Mouse (Mus musculus) hindbrain, embryonic 10.5 days (tissue): ENCODE results near the gene Osm. TPM values are rescaled to one million over a fixed set of nuclear protein-coding genes. Genes with fewer than 3 reads are reported as not detected.
A peak's percentile ranks its signal among the peaks of the same experiment; 100 is the strongest.

Experiments used
- DNase-seq: peaks from one replicate; pipeline ENCODE4 v3.0.0-alpha.2; 2017; ENCODE audit warnings: low spot score
- H3K27ac ChIP-seq: fragments of 300-500 bp; sonication (generic); 2 replicates; pipeline ENCODE4 v1.5.1; 2016; ENCODE audit warnings: mild to moderate bottlenecking, moderate library complexity
- H3K27me3 ChIP-seq: fragments of 300-500 bp; sonication (generic); 2 replicates; pipeline ENCODE4 v1.6.1; 2016; ENCODE audit warnings: mild to moderate bottlenecking; ENCODE audit not compliant: poor library complexity, insufficient read depth, severe bottlenecking
- H3K36me3 ChIP-seq: fragments of 300-500 bp; sonication (generic); 2 replicates; pipeline ENCODE4 v1.6.1; 2016; ENCODE audit warnings: mild to moderate bottlenecking, moderate library complexity
- H3K4me1 ChIP-seq: fragments of 300-500 bp; sonication (generic); replicated peaks from 2 replicates; pipeline ENCODE4 v1.6.1; 2016; ENCODE audit warnings: mild to moderate bottlenecking
- H3K4me3 ChIP-seq: fragments of 300-500 bp; sonication (generic); 2 replicates; pipeline ENCODE4 v1.5.1; 2016; ENCODE audit warnings: mild to moderate bottlenecking, moderate library complexity
- H3K9me3 ChIP-seq: fragments of 300-500 bp; sonication (generic); 2 replicates; pipeline ENCODE4 v1.6.1; 2016; ENCODE audit warnings: mild to moderate bottlenecking, moderate library complexity
- WGBS: fragments of 180-500 bp; shearing (Covaris S2); methylation state at CpG from one replicate; pipeline ENCODE4 v1.1.7; 2016; 5-methylcytosine and 5-hydroxymethylcytosine counted together
- polyA plus RNA-seq: library from polyadenylated mRNA; unstranded; fragments of >200 nt; fragmentation: Nextera tagmentation; extraction: Ambion mirVana; gene quantifications from 2 replicates; pipeline ENCODE4 v1.2.1, GENCODE M21; 2016

Osm gene
- polyA plus RNA-seq, 1 experiment from 2014 or later: 0.09 TPM

DNA sequence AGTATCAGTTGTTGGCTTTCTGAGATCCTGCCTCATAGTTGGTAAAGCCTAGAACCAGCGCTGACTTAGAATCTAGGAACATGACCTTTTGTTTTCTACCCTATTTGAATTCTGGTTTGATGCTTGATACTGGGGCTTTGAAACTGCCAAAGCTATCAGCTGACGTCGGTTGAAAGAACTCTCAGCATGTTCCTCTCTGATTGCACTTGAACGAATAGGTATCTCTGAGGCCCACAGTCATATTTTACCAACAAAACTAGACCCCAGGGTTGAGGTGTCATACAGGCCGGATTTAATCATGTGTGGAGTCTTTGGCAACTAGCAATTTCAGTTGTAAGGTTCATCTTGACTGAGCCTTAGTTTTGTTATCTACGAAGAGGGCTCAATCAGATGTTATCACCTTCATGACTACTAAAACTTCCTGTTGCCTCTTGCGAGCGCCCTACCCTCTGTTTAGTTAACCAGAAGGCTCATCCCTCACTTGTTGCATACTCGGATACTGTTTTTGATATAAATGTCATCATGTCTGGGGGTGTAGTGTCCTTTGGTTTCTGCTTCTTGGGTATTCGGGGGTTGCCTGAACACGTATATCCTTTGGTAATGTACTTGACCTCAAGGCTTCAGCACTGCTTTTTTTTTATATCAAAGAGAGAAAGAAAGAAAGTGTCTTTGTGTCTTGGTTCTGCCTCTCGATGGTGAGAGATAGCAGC is 33.1 kb upstream of the Osm start:
- peaks cover 29% of the 10 kb centered on the region for H3K36me3 ChIP-seq
- peaks cover 7% of the 10 kb centered on the region; the same call in 1 of the 2 replicates for H3K4me1 ChIP-seq
- 87% methylated on average over 12 of the region's 12 CpGs for WGBS
- H3K27ac ChIP-seq: no peak overlapping the region
- H3K9me3 ChIP-seq: no peaks in the 10 kb centered on the region
- no peak for DNase-seq
- no peak overlapping the region for H3K4me3 ChIP-seq
- H3K27me3 ChIP-seq: no peaks in the 10 kb centered on the region

DNA sequence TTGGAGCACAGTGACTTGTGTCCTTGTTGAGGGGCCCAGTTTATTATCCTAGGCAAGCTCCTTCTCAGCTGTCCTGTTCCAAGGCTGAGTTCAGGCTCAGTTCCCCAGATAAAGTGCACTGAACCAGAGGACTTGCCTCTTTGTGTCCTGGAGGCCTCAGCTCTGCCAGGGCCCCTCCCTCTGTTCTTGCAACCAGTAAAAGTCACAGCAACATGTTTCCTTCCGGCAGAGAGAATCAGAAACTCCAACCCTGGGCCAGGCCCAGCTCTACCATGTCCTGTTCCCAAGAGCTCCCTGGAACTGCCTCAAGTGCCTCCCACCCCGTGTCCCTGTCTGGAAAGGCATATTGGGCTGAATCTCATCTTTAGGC is 32.5 kb upstream of the Osm start:
- no peak for DNase-seq
- peaks cover 7% of the 10 kb centered on the region; the same call in 1 of the 2 replicates for H3K4me1 ChIP-seq
- H3K4me3 ChIP-seq: no peak overlapping the region
- peaks cover 35% of the 10 kb centered on the region for H3K36me3 ChIP-seq
- H3K9me3 ChIP-seq: no peaks in the 10 kb centered on the region
- H3K27ac ChIP-seq: no peak overlapping the region
- H3K27me3 ChIP-seq: no peaks in the 10 kb centered on the region
- WGBS: 65% methylated on average over 2 of the region's 2 CpGs

DNA sequence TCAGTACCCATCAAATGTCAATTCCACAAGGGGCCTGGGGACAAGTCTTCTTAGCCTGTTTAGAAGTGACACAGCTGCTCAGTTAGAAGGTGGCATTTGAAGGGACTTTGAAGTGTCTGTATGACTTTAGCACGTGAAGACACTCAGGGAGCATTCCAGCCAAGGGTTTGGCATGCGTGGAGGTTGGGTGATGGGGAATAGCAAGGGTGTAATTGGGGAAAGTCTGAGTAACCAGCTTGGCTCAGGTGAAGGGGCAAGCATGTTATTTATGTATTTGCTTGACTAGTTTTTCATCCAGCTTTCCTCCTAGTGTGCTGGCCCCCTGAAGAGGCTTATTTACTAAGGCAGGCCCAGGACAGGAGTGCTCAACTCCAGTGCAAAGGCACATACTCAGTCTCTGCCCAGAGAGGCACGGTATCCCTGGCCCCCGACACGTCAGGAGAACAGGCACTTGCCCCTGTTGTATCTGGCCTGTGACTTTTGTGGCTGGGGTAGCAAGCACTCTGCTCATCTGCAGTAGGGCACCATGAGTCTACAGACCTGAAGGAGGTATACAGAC is 31.0 kb upstream of the Osm start:
- no peak overlapping the region for H3K27ac ChIP-seq
- H3K27me3 ChIP-seq: no peaks in the 10 kb centered on the region
- H3K4me1 ChIP-seq: peaks cover 7% of the 10 kb centered on the region; the same call in 1 of the 2 replicates
- peaks cover 48% of the 10 kb centered on the region for H3K36me3 ChIP-seq
- H3K4me3 ChIP-seq: no peak overlapping the region
- 90% methylated on average over 5 of the region's 5 CpGs for WGBS
- H3K9me3 ChIP-seq: no peaks in the 10 kb centered on the region
- DNase-seq: no peak

DNA sequence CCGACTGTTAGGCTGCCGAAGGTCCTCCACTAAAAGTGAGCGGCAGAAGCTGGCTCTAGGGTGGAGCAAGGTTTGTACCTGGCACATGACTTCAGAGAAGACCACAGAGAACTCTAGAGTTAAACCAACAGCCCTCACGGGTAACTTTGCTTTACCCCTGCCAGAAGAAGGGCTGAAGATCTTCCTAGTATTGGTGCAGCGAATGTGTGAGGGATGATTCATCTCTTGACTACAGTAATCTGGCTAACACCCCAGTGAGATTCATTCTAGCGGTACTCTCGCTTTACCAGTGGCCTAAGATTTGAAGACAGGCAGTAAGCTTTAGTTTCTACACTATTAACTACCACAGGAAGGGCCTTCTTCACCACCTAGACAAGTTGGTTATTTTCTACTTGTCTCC is 30.3 kb upstream of the Osm start:
- DNase-seq: no peak
- peaks cover 56% of the 10 kb centered on the region for H3K36me3 ChIP-seq
- no peak overlapping the region for H3K27ac ChIP-seq
- H3K4me3 ChIP-seq: no peak overlapping the region
- no peaks in the 10 kb centered on the region for H3K27me3 ChIP-seq
- WGBS: 90% methylated on average over 7 of the region's 7 CpGs
- H3K4me1 ChIP-seq: peaks cover 7% of the 10 kb centered on the region; the same call in 1 of the 2 replicates
- H3K9me3 ChIP-seq: no peaks in the 10 kb centered on the region

DNA sequence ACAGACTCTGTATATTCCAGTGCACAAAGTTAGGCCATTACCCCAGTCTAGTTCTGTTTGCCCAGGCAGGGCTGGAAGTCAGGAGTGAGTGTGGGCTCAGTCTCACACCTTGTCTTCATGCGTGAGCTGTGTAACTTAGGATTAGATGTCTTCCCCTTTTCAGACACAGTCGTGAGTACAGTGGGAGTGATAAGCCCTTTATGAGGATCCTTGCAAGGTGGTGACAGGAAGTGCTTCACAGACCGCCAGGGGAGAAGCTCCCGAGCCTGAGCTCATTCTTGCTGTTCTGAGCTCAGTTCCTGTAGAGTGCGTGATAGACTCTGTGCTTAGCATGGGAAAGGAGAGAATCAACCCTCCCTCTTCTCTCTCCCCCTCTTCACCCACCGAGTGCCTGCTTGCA is 29.7 kb upstream of the Osm start:
- peaks cover 61% of the 10 kb centered on the region for H3K36me3 ChIP-seq
- no peaks in the 10 kb centered on the region for H3K9me3 ChIP-seq
- no peak overlapping the region for H3K27ac ChIP-seq
- 90% methylated on average over 6 of the region's 6 CpGs for WGBS
- no peak overlapping the region for H3K4me3 ChIP-seq
- peaks cover 7% of the 10 kb centered on the region; the same call in 1 of the 2 replicates for H3K4me1 ChIP-seq
- no peaks in the 10 kb centered on the region for H3K27me3 ChIP-seq
- no peak for DNase-seq

DNA sequence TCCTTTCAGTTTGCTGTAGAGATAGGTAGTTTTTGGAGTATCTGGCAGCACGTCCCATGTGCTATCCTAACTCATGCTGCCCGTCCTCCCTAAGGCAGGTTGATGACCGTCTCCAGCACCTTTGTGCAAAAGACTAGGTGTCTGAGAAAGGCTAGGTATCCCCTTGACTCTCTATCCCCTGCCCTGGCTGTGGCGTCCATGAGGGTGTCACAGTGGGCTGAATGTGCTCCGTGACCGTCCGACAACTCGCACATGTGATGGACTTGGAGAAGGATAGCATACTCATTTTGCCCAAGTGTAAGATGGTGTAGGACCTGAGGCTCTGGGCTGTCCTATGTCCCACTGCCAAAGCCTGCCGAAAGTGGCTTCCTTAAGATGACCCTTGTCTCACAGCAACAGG is 28.6 kb upstream of the Osm start:
- no peak overlapping the region for H3K4me3 ChIP-seq
- WGBS: 89% methylated on average over 9 of the region's 9 CpGs
- no peak overlapping the region for H3K27ac ChIP-seq
- H3K36me3 ChIP-seq: peaks cover 72% of the 10 kb centered on the region
- peaks cover 7% of the 10 kb centered on the region; the same call in 1 of the 2 replicates for H3K4me1 ChIP-seq
- H3K27me3 ChIP-seq: no peaks in the 10 kb centered on the region
- H3K9me3 ChIP-seq: no peaks in the 10 kb centered on the region
- no peak for DNase-seq

DNA sequence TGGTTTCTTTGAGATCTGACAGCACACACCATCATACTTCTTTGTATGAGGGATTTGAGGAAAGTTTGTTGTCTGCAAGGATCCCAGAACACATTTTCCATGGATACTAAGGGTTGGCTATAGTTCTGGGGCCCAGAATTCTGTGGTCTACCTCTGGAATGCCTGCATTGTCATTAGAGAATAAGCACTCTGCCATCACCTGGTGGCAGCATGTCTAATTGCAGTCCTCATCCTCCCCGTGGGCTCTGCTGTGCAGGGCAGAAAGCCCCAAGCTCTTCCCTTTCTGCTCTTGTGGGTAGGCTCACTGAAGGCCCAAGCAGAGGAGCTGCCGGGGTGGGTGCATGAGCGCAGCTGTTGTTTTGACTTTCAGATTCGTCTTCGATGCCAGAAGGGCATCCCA is 26.7 kb upstream of the Osm start:
- Histone ChIP-seq H3K27ac (no peak overlapping the region), H3K4me1 (no peaks in the 10 kb centered on the region), H3K9me3 (no peaks in the 10 kb centered on the region), H3K27me3 (no peaks in the 10 kb centered on the region), H3K36me3 (peaks cover 91% of the 10 kb centered on the region), H3K4me3 (no peak overlapping the region)
- DNase-seq: no peak
- WGBS: 77% methylated on average over 5 of the region's 5 CpGs

DNA sequence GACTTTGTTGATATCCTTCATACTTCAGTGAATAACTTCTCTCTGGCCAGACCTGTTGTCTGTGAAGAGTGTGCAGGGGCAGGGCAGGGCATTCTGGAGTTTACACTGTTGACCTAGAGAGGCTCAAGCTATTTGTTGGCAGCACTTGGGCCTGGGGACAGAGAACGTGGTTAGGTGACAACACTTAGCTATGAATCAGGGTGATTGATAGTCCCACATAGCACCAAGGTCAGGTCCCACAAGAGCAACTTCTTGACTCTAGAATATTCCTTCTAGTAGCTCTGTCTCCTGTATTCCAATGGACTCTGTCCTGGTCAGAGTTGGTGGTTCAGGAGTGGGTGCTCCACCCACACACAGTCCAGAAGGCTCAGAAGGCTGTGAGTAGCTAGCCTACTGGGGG is 25.4 kb upstream of the Osm start:
- H3K4me1 ChIP-seq: no peaks in the 10 kb centered on the region
- DNase-seq: no peak
- H3K36me3 ChIP-seq: peaks cover 97% of the 10 kb centered on the region
- no peaks in the 10 kb centered on the region for H3K27me3 ChIP-seq
- no peak overlapping the region for H3K27ac ChIP-seq
- no peaks in the 10 kb centered on the region for H3K9me3 ChIP-seq
- H3K4me3 ChIP-seq: no peak overlapping the region
- 91% methylated on average over 1 of the region's 1 CpGs for WGBS

DNA sequence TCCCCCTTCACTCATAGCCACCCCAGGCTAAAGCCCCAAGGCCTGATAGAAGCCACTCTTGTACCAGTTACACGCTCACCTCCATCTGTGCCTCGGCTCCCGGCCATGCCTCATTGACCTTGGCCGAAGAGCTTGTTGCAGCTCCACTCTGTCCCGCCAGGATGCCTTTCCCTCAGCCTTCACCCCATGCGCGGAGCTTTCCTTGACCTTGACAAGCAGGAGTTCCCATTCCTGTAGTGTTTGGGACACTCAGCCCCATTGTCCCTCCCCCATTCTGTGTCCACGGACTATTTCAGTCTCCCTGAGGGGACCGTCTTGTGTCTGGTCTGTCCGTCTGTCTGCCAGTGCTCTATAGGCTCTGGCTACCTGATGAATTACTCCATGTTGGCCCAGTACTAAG is 23.1 kb upstream of the Osm start:
- Histone ChIP-seq H3K36me3 (peaks cover 74% of the 10 kb centered on the region), H3K4me3 (no peak overlapping the region), H3K27me3 (peaks cover 9% of the 10 kb centered on the region), H3K4me1 (peaks cover 5% of the 10 kb centered on the region), H3K27ac (no peak overlapping the region), H3K9me3 (no peaks in the 10 kb centered on the region)
- WGBS: 92% methylated on average over 10 of the region's 10 CpGs
- DNase-seq: no peak

DNA sequence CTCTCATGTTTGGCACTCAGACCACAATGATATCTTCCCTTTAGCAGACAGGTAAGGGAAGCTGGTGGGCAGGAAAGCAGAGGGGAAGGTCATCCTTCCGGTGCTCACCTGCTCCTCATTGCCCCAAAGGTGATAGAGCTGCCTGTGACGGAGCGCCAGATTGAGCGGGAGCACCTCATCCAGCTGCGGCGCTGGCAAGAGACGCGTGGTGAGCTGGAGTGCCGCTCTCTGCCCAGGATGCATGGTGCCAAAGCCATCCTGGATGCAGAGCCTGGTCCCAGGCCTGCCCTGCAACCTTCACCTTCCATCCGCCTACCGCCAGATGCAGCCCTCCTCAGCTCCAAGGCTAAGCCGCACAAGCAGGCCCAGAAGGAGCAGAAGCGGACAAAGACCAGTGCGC is 21.6 kb upstream of the Osm start:
- peaks cover 18% of the 10 kb centered on the region for H3K4me1 ChIP-seq
- peaks cover 61% of the 10 kb centered on the region for H3K36me3 ChIP-seq
- DNase-seq: no peak
- no peak overlapping the region for H3K27ac ChIP-seq
- WGBS: 96% methylated on average over 14 of the region's 14 CpGs
- peaks cover 23% of the 10 kb centered on the region for H3K27me3 ChIP-seq
- H3K9me3 ChIP-seq: no peaks in the 10 kb centered on the region
- no peak overlapping the region for H3K4me3 ChIP-seq

DNA sequence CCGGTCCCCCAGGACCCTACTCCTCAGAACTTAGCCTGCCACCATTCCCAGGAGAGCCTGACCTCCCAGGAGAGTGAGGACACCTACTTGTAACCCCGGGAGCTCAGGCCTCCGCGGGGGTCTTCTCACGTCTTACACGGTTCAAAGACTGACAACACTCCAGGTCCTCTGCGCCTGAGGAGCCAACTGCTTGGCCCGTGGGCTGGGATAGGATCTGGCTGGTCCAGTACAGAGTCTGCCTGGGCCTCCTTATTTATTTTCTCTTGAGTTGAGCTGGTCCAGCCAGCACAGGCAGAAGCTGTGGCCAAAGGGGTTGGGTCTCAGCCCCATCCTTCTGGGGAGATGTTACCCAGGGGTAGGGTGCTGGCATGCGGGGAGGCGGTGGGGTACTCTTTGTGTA is 21.2 kb upstream of the Osm start:
- Histone ChIP-seq H3K4me1 (peaks cover 18% of the 10 kb centered on the region), H3K27ac (no peak overlapping the region), H3K27me3 (peaks cover 28% of the 10 kb centered on the region), H3K36me3 (peaks cover 56% of the 10 kb centered on the region), H3K4me3 (no peak overlapping the region), H3K9me3 (no peaks in the 10 kb centered on the region)
- no peak for DNase-seq
- 81% methylated on average over 10 of the region's 10 CpGs for WGBS

DNA sequence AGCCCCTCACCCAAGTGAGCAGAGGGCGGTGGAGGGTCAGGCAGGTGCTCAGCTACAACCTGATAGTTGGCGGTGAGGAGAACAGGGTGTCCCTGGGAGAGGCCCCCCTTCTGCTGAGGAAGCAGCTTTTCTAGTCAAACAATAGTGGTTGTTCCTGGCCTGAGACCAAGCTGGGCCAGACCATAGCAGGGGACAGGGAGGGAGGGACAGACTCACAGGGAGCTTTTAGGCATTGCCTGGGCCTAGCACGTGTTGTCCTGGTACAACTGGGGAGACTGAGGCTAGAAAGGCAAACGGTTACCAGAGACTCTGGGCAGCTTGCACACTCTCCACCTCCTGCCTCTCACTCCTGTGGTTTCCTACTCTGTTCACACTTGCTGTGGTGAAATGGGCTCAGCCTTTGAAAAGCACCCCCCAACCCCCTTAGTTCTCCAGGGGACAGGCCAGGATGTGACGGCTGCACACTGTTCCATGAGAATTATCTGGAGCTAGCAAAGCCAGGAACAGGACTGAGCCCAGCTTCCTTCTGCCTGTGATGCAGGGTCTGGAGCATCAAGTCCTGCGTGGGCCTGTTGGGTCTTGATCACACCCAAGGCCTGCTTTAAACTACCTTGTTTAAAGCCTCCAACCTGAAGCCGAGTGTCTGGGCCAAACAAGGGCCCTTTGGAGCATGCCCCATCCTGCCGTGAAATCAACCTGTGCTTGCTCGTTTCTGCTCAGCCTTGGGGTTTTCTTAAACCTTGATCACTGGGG is 19.8 kb upstream of the Osm start:
- Histone ChIP-seq H3K27me3 (peaks cover 31% of the 10 kb centered on the region), H3K36me3 (peaks cover 44% of the 10 kb centered on the region), H3K4me3 (no peak overlapping the region), H3K9me3 (no peaks in the 10 kb centered on the region), H3K27ac (no peak overlapping the region), H3K4me1 (peaks cover 27% of the 10 kb centered on the region)
- 84% methylated on average over 9 of the region's 9 CpGs for WGBS
- DNase-seq: no peak

DNA sequence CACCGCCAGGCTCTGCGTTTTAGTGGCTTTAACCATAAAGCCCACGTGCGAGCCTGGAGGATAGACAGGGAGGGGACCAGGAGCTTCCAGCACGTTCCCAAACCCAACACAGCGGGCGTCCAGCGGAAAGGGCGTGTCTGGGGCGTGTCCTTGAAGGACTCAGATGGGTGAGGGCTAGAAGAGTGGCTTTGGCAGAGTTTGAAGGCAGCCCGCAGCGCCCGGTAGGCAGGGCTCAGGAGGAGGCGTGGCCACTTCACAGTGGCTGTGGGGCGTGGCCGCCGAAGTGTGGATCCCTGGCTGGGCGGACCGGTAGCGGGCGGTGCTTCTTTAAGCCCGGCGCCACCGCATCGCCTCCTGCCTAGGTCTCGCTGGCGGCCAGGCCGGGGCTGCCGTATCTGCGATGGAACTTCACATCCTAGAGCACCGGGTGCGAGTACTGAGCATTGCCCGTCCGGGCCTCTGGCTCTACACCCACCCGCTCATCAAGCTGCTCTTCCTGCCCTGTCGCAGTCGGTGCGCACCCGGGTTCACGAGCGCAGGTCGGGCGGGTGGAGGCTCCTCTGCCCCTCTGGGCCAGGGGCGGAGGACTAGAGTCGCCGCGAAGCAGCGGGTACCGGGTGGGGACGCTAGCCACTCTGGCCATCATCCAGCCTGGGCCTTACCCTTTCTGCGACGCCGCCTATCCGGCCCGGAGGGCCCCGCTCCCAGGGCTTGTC is 18.1 kb upstream of the Osm start, which contains the start of gene Castor1:
Gene Castor1, plus strand, starts transcription at position 312 of the 716 bp plus-strand sequence.
- Histone ChIP-seq H3K9me3 (no peaks in the 10 kb centered on the region), H3K4me1 (peaks cover 28% of the 10 kb centered on the region), H3K36me3 (peaks cover 27% of the 10 kb centered on the region), H3K27me3 (peaks cover 31% of the 10 kb centered on the region), H3K4me3 (peak within 1 kb of the TSS; percentile 63), H3K27ac (peak within 1 kb of the TSS; percentile 72)
- WGBS: 1% methylated on average over 56 of the region's 56 CpGs
- peak; percentile 82 for DNase-seq
